Mouse (Mus musculus): ENCODE data around the gene Cd207.

- no peak for TF ChIP-seq GATA1 (IDR thresholded peaks at IDR 0.05; ENCODE audit: borderline replicate concordance, low read length)
- no peak for TF ChIP-seq FLI1 (IDR thresholded peaks at IDR 0.05; ENCODE audit: low read length)
Observed at GRCm38 (mm10) chr6:83701001-83701400, 23.3 kb upstream of the Cd207 start.
